Mouse (Mus musculus) embryo, embryonic 11 days (tissue): ENCODE results near the gene Vegfb.
"Not testable (repeated sequence)": the region's sequence is repeated elsewhere in the genome, so short reads cannot be mapped to it uniquely, and the experiment has no call there.

Source experiments
- DNase-seq: peaks from one replicate; pipeline ENCODE4 v3.0.0-alpha.2; 2015

Vegfb gene

DNA sequence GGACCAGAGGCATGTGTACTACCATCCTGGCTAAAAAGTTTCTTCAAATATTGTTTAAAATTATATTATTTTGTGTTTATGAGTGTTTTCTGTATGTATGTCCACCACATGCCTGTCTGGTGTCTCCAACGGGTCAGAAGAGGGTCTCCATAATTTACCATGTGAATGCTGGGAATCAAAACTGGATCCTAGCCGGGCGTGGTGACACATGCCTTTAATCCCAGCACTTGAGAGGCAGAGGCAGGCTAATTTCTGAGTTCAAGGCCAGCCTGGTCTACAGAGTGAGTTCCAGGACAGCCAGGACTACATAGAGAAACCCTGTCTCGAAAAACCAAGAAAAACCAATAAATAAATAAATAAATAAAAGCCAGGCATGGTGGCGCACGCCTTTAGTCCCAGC, 3.7 kb upstream of the Vegfb start:
- not testable (repeated sequence) for DNase-seq

DNA sequence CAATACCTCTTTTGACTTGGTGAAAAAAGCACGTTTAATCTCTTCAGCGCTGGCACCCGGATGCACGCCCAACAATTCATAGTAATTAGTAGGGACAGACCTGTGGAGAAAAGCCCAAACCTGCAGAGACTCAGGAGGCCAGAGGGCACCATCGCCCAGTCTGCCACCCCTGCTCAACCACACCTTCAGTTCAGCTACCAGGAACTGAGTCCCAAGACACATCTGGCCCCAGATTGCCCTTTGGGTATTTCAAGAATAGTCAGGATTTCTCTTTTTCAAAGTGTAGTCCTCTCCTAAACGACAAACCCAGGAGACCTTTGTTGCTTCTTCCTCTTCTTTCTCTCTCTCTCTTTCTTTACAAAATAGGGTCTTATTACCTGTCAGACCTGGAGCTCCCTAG, 3.3 kb upstream of the Vegfb start:
- no peak for DNase-seq

- DNase-seq: no peak
Observed at GRCm38 (mm10) chr19:6989251-6989650, 1.8 kb upstream of the Vegfb start.

DNA sequence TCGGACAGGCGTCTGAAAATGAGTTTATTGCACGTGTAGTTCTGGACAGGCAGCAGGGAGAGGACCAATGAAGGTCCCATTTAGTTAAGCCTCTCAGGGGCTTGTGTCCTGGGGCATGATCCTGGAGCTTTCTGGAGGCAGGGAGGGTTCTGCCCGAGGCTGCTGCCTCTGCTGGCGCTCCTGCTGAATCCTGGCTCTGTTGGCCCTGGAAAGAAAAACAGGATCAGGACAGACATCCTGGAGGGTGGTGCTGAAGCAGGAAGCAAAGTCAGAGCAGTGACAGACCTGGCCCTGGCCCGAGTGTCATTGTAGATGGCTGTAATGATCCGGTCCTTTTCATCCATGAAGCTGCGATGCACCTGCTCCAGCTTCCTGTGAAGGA, 444 bp upstream of the Vegfb start:
- no peak for DNase-seq

DNA sequence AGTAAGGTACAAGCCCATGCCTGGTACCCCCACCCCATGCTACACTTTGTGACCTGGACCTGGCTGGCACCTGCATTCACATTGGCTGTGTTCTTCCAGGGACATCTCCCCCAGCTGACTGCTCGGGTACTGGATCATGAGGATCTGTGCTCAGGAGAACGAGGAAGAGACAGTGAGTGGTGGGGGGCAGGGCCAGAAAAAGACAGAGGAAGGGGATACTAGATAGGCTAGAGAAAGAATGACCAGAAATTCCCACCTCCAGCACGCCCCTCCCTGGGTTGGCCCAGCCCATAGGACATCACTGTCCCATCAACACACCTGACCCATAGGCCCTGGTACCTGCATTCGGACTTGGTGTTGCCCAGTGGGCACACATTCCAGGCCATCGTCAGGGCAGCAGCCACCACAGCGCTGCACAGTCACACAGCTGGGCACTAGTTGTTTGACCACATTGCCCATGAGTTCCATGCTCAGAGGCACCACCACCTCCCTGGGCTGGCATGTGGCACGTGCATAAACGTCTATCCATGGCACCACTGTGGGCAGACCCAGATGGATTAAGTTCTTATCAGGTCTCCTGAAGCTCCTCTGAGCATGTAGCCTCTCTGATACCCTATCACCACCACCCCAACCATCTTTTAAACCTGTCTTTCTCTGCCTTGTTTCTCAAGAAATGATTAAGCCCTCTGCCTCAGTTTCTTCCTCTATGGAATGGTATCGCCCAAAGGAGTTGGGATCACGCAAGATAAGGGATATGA, 1.3 kb downstream of the Vegfb start:
- no peak for DNase-seq

DNA sequence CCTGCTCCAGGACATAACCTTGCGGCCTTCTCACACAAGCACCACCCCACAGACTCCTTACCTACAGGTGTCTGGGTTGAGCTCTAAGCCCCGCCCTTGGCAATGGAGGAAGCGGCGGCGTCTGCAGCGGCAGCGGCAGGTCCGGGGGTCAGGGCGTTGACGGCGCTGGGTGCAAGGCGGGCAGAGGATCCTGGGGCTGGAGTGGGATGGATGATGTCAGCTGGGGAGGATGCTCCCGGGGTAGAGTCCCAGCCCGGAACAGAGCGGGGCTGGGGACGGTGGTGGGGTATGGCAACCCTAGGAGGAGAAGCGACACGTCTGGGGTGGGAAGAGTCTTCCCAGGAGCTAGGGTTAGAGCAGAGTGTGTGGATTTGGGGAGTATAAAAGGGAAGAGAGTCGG, 2.2 kb downstream of the Vegfb start:
- no peak for DNase-seq

DNA sequence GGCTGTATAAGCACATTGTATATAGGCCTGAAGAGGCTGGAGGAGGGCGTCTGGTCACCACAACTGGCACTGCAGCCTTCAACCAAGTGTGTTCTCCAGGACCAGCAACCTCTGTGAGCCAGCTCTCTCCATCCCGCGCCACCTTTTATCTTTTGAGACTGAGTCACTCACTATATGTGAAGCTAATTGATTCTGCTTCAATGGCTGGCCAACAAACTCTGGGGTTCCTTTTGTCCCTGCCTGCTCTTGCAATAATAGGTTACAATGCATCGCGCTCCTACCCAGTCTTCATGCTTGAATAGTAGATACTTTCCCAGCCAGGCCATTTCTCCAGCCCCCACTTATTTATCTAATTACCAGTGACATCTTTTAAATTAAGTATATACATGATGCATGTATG, 3.8 kb downstream of the Vegfb start:
- DNase-seq: no peak

DNA sequence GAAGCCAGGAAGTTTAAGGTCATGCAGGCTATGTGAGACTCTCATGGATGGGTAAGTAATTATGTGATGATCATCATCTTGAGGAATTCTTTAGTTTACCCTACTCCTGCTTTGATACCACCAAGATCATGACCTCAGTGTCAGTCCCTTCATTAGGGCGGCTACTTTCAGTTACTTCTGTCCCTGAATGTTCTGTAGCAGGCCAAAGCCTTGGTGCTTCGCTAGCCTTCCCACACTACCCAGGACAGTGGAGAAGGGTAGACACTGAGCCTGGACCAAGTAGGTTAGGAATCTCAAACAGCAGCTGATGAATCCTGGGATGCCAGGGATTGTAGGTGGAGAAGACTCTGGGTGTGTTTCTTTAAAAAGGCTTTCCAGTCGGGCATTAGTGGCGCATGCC, 6.0 kb downstream of the Vegfb start:
- no peak for DNase-seq

- peak; percentile 99 for DNase-seq
Observed at GRCm38 (mm10) chr19:6980381-6981093, 6.9 kb downstream of the Vegfb start, which contains the start of gene Fkbp2. Gene Fkbp2, minus strand, starts transcription at chr19:6980501.

GRCm38 (mm10) chr19:6979486-6980380, 7.7 kb downstream of the Vegfb start:
- DNase-seq: peak; percentile 99

DNA sequence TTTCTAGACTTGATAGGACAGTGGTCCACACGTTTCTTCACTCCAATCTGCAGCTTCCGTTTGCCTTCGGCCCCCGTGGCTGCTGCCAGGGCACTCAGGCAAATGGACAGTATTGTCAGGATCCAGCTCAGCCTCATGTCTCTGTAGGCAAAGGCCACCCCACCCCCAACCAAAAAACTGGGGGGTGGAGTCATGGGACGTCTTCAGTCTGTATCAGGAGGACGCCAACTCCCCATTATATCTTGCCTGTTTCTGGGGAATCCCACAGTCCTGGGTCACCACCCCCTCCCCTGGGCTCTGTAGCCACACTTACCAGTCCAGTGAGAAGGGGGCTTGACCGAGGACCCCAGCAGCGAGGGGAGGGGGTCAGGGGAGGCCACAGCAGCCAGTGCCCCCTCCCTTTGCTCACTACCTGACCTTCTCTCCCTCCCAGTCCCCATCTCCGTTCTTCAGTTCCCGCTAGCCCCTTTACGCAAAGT, 8.4 kb downstream of the Vegfb start:
- DNase-seq: peak; percentile 46

GRCm38 (mm10) chr19:6978639-6978974, 8.8 kb downstream of the Vegfb start:
- no peak for DNase-seq

GRCm38 (mm10) chr19:6977759-6978638, 9.5 kb downstream of the Vegfb start:
- no peak for DNase-seq

DNA sequence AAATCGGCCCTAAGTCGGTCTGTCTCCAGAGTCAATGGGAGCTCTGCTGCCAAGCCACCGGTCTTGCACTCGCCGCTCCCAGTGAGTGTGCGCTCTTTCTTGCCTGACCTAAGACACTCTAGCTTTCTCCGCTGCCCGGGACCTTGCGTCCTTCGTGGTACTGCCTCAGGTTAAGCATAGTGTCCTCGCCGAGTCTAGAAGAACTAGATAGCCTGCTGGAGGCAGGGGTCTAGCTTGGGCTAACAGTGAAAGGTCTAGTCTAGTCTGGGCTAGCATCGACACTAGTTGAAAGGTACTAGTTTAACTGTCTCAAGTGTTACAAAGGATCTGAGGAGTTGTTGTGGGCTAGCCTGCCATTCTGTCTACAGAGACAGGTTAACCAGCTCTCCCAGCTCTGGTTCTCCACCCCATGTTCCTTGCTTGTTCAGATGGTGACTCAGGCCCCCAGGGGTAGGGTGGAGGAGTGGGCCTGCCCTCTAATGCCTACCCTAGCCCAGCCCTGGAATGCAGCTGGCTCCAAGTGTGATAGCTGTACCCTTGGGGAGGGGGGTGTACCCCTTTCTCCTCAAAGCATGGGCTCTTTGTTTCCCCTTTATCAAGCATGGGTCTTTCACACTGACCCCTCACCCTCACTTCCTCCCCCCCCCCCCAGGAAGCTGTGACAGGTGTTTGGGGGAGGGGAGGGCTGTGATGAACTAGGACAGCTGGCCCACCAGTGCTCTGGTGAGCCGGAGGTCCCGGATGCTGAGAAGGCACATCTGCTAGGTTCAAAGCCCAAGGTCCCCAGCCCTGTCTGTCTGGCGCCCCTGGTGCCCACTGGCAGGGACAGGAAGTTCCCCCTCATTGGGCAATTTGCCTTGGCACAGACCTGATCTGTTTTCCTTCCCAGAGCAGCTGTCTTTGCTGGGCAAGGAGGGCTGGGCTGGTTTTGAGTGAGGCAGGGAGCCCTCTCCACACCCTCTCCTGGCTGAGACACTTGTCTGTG, 11.6 kb downstream of the Vegfb start, which contains the start of gene Plcb3:
Gene Plcb3, minus strand, starts transcription at position 934 of the 985 bp plus-strand sequence.
- peak; percentile 82 for DNase-seq

- DNase-seq: peak; percentile 95
Observed at GRCm38 (mm10) chr19:6974211-6975205, 12.9 kb downstream of the Vegfb start, which contains the start of gene Ppp1r14b. Gene Ppp1r14b, plus strand, starts transcription at chr19:6974968.

DNA sequence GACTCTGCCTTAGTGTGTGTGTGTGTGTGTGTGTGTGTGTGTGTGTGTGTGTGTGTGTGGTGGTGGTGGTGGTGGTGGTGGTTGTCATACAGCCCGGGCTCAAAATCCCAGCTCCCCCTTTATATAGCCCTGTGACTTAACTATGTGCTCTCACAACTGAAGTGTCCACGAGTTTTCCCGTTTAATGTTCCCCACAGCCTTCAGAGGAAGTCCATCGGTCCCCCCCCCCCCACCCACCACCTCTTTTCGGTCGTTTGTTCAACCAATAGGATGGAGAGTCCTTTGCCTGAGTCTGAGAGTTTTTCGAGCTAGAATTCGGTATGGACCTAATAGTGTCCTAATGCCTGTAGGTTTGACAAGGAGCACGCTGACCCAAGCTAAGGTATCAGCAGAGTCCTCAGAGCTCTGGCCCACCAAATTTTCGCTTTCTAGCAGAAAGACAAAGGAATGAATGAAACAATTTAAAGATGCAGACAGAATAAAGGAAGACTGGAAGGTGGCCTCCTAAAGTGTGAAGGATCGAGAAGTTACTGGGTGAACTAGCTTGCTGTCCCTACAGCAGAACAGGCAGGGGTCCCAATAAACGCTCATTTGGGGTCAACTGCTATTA, 13.8 kb downstream of the Vegfb start:
- DNase-seq: no peak

DNA sequence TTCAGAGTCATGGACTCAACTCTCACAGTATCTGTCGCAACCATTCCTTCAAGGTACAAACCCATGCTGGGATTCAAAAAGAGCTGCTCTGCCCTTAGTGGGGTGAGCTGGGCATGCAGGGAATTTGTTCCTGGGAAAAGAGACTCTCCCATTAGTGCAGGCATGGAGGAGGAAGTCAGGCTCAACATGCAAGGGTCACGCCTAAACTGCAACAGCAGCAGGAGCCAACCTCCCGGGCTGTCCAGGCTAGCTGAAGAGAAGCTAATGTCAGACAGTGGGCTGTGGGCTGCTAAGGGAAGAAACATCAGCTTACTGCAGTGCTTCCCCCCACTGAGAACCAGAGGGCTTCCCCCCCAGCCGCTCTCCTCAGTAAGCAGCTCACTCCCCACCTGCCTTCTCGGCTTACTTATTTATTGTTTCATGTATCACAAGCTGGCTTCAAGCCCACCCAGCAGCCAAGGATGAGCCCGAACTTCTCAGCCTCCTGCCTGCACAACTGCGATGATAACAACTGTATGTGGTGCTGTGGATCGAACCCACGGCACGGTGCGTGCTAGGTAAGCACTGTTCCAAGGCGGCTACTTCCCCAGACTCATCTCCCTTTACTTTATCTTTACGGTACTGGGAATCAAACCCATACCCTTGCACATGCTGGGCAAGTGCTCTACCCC, 15.1 kb downstream of the Vegfb start:
- DNase-seq: no peak

- peak; percentile 27 for DNase-seq
Observed at GRCm38 (mm10) chr19:6971644-6972043, 15.8 kb downstream of the Vegfb start.
